Mouse (Mus musculus) testis, adult 2 months (tissue): ENCODE data around the gene Ybx2.

Experiments
- CTCF ChIP-seq: fragments of 200-500 bp; IDR thresholded peaks from 2 replicates; pipeline ENCODE4 v1.5.1; 2012; ENCODE audit warnings: low read depth, mild to moderate bottlenecking, inconsistent platforms, low read length, moderate library complexity; ENCODE audit not compliant: control insufficient read depth, insufficient read depth, insufficient replicate concordance
- POLR2A ChIP-seq: fragments of 200-500 bp; IDR thresholded peaks from 2 replicates; pipeline ENCODE4 v1.6.1; 2012; ENCODE audit warnings: low read depth, mild to moderate bottlenecking, inconsistent platforms, low read length, moderate library complexity; ENCODE audit not compliant: control insufficient read depth

GRCm38 (mm10) chr11:69929712-69930111, 5.9 kb upstream of the Ybx2 start:
- TF ChIP-seq POLR2A (no peak), CTCF (no peak)
